Mouse (Mus musculus): ENCODE measurements around the gene 3110082I17Rik.

GRCm38 (mm10) chr5:139437769-139438168 lies 22.6 kb downstream of the 3110082I17Rik start:
- TF ChIP-seq CTCF (IDR thresholded peaks at IDR 0.05; ENCODE audit: low read depth, low read length) (no peak), POLR2A (IDR thresholded peaks at IDR 0.05; ENCODE audit: extremely low read depth, insufficient read depth, low read length) (no peak)
